Mouse (Mus musculus) adrenal gland, postnatal 14 days (tissue): Measurements from ENCODE around the gene Dpep1. TPM values are rescaled to one million over a fixed set of nuclear protein-coding genes. Genes with fewer than 3 reads are reported as not detected.
"Not testable (repeated sequence)": the region's sequence is repeated elsewhere in the genome, so short reads cannot be mapped to it uniquely, and the experiment has no call there.

Source experiments
- DNase-seq: peaks from one replicate; pipeline ENCODE4 v3.0.0; 2021; ENCODE audit warnings: mixed read lengths
- total RNA-seq: library from RNA; stranded (reverse); gene quantifications from 2 replicates; pipeline ENCODE4 v1.2.3, GENCODE M21; 2021

Dpep1 gene
- total RNA-seq, 1 experiment from 2014 or later, result 33.6 TPM

- peak; percentile 96 for DNase-seq
Measured at GRCm38 (mm10) chr8:123212321-123213117, 26.5 kb downstream of the Dpep1 start, which contains the start of the genes Chmp1a and Spata33. TSS of gene Chmp1a (minus strand) at chr8:123212763. TSS of gene Spata33 (plus strand) at chr8:123212832.

GRCm38 (mm10) chr8:123213118-123213772, 27.2 kb downstream of the Dpep1 start:
- DNase-seq, result no peak

GRCm38 (mm10) chr8:123215430-123215829, 29.4 kb downstream of the Dpep1 start:
- DNase-seq, result no peak

- peak; percentile 56 for DNase-seq
Measured at GRCm38 (mm10) chr8:123220917-123221316, 34.9 kb downstream of the Dpep1 start.

- DNase-seq, result peak; percentile 97
Measured at GRCm38 (mm10) chr8:123224278-123225266, 38.5 kb downstream of the Dpep1 start, which contains the start of gene Cdk10. TSS of gene Cdk10 (plus strand) at chr8:123224842.

GRCm38 (mm10) chr8:123228416-123228815, 42.4 kb downstream of the Dpep1 start:
- no peak for DNase-seq

- DNase-seq, result not testable (repeated sequence)
Measured at GRCm38 (mm10) chr8:123230326-123230725, 44.3 kb downstream of the Dpep1 start.

- DNase-seq, result peak; percentile 62
Measured at GRCm38 (mm10) chr8:123231742-123232141, 45.7 kb downstream of the Dpep1 start.

GRCm38 (mm10) chr8:123232553-123232952, 46.5 kb downstream of the Dpep1 start:
- DNase-seq, result no peak

- DNase-seq, result no peak
Measured at GRCm38 (mm10) chr8:123233300-123233699, 47.3 kb downstream of the Dpep1 start.

- no peak for DNase-seq
Measured at GRCm38 (mm10) chr8:123233760-123234159, 47.7 kb downstream of the Dpep1 start.

- DNase-seq, result no peak
Measured at GRCm38 (mm10) chr8:123234918-123235519, 49.0 kb downstream of the Dpep1 start.

- peak; percentile 95 for DNase-seq
Measured at GRCm38 (mm10) chr8:123235520-123236497, 49.8 kb downstream of the Dpep1 start, which contains the start of gene Spata2l. TSS of gene Spata2l (minus strand) at chr8:123236233.

GRCm38 (mm10) chr8:123239398-123239797, 53.4 kb downstream of the Dpep1 start:
- DNase-seq, result peak; percentile 60

- DNase-seq, result no peak
Measured at GRCm38 (mm10) chr8:123242107-123242923, 56.3 kb downstream of the Dpep1 start.

- no peak for DNase-seq
Measured at GRCm38 (mm10) chr8:123243053-123243452, 57.0 kb downstream of the Dpep1 start.

GRCm38 (mm10) chr8:123244382-123244781, 58.3 kb downstream of the Dpep1 start:
- DNase-seq, result no peak

GRCm38 (mm10) chr8:123245543-123245942, 59.5 kb downstream of the Dpep1 start:
- DNase-seq, result no peak

GRCm38 (mm10) chr8:123247748-123248147, 61.7 kb downstream of the Dpep1 start:
- no peak for DNase-seq
